Mouse (Mus musculus) neural tube, embryonic 13.5 days (tissue): Measurements from ENCODE around the gene Ptges2. TPM values are rescaled to one million over a fixed set of nuclear protein-coding genes. Genes with fewer than 3 reads are reported as not detected.
"Not testable (repeated sequence)": the region's sequence is repeated elsewhere in the genome, so short reads cannot be mapped to it uniquely, and the experiment has no call there.

Source experiments
- ATAC-seq: fragments of 200-750 bp; cut with Nextera tagmentation; 2 replicates; pipeline ENCODE4 v1.8.0; 2017; ENCODE audit warnings: low read depth, mild to moderate bottlenecking, moderate TSS enrichment, moderate library complexity
- H3K27ac ChIP-seq: fragments of 300-500 bp; sonication (generic); replicated peaks from 2 replicates; pipeline ENCODE4 v1.5.1; 2015; ENCODE audit warnings: moderate library complexity, mild to moderate bottlenecking, inconsistent platforms
- H3K27me3 ChIP-seq: fragments of 300-500 bp; sonication (generic); 2 replicates; pipeline ENCODE4 v1.6.1; 2015; ENCODE audit warnings: mild to moderate bottlenecking, inconsistent platforms
- H3K36me3 ChIP-seq: fragments of 300-500 bp; sonication (generic); 2 replicates; pipeline ENCODE4 v1.6.1; 2015; ENCODE audit warnings: mild to moderate bottlenecking, inconsistent platforms
- H3K4me1 ChIP-seq: fragments of 300-500 bp; sonication (generic); replicated peaks from 2 replicates; pipeline ENCODE4 v1.6.1; 2015; ENCODE audit warnings: inconsistent platforms
- H3K4me2 ChIP-seq: fragments of 300-500 bp; sonication (generic); 2 replicates; pipeline ENCODE4 v1.6.1; 2015; ENCODE audit warnings: inconsistent platforms, mild to moderate bottlenecking, moderate library complexity
- H3K4me3 ChIP-seq: fragments of 300-500 bp; sonication (generic); 2 replicates; pipeline ENCODE4 v1.5.1; 2015; ENCODE audit warnings: mild to moderate bottlenecking, inconsistent platforms
- H3K9ac ChIP-seq: fragments of 300-500 bp; sonication (generic); 2 replicates; pipeline ENCODE4 v1.6.1; 2015; ENCODE audit warnings: moderate library complexity, mild to moderate bottlenecking, inconsistent platforms
- H3K9me3 ChIP-seq: fragments of 300-500 bp; sonication (generic); 2 replicates; pipeline ENCODE4 v1.6.1; 2016; ENCODE audit warnings: inconsistent platforms
- WGBS: fragments of 180-500 bp; shearing (Covaris S2); methylation state at CpG from one replicate; pipeline ENCODE4 v1.1.7; 2015; 5-methylcytosine and 5-hydroxymethylcytosine counted together
- polyA plus RNA-seq: library from polyadenylated mRNA; unstranded; fragments of >200 nt; fragmentation: Nextera tagmentation; extraction: Ambion mirVana; gene quantifications from 2 replicates; pipeline ENCODE4 v1.2.1, GENCODE M21; 2015

Gene Ptges2
- polyA plus RNA-seq, 1 experiment from 2014 or later, result 46.0 TPM

DNA sequence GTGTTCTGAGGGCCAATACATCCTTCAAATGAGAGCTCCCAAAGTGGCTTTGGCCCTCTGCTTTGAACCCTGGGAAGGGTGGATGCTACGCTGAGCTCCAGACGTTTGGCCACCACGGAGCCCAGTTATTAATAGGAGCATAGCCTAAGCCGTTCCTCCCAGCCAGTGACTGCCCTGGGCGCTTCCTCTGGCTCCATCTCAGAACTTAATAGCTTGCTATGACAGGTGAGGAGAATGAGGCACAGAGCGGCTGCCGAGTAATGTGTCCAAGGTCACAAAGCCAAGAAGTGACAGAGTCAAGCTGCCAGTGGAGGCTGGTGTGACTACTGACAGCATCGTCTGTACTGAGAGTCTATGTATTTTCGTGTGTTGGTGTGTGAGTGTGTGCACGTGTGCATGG, 39.5 kb upstream of the Ptges2 start:
- Histone ChIP-seq H3K36me3 (no peaks in the 10 kb centered on the region), H3K4me1 (peaks cover 24% of the 10 kb centered on the region), H3K27ac (no peak overlapping the region), H3K4me3 (no peak overlapping the region), H3K9me3 (no peaks in the 10 kb centered on the region), H3K9ac (no peak overlapping the region), H3K27me3 (0 out of 2 replicates have a peak, but pooled peaks cover 6% of the 10 kb centered on the region), H3K4me2 (no peak overlapping the region)
- 81% methylated on average over 10 of the region's 10 CpGs for WGBS
- no peak for ATAC-seq

DNA sequence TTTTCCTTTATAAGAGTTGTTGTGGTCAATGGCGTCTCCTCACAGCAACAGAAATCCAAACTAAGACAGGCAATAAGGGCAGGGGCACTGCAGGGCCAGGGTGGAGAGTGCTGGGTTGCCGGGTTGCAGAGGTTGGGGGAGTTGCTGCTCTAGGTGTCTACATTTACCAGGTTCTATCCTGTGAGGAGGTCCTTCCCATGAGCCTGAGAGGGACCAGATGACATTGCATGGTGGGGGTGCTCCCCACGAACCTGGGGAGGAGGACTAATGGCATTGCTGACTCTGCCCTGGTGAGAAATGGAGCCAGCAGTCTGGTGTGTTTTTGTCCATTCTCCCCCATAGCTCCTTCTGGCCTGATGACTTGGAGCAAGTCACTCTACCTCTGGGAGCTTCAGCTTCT, 38.0 kb upstream of the Ptges2 start:
- Histone ChIP-seq H3K9ac (no peak overlapping the region), H3K4me2 (no peak overlapping the region), H3K4me3 (no peak overlapping the region), H3K27ac (no peak overlapping the region), H3K36me3 (no peaks in the 10 kb centered on the region), H3K9me3 (no peaks in the 10 kb centered on the region), H3K27me3 (peaks cover 15% of the 10 kb centered on the region), H3K4me1 (peaks cover 20% of the 10 kb centered on the region)
- WGBS, result 74% methylated on average over 3 of the region's 3 CpGs
- no peak for ATAC-seq

DNA sequence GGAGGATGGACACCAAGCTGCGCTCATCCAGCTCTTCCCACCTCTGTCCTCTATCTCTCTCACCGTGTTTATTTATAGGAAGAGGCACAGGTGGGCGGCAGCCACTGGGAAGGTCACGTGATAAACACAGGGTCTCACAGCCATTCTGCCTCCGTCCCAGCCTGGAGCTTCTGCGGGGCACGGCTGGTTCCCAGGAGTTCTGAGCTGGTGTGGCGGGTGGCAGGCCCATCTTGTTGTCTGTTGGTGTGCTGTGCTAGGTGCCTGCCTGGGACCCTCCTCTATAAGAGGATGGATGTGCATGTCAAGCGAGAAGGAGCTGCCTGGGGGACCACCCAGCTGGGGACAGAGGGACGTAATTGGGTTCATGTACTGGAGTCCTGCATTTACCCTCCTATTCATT, 37.3 kb upstream of the Ptges2 start:
- no peak overlapping the region for H3K9ac ChIP-seq
- H3K36me3 ChIP-seq, result no peaks in the 10 kb centered on the region
- ATAC-seq, result no peak
- H3K4me3 ChIP-seq, result no peak overlapping the region
- no peaks in the 10 kb centered on the region for H3K9me3 ChIP-seq
- H3K27ac ChIP-seq, result no peak overlapping the region
- WGBS, result 73% methylated on average over 10 of the region's 10 CpGs
- H3K27me3 ChIP-seq, result peaks cover 15% of the 10 kb centered on the region
- H3K4me1 ChIP-seq, result peaks cover 19% of the 10 kb centered on the region
- no peak overlapping the region for H3K4me2 ChIP-seq

DNA sequence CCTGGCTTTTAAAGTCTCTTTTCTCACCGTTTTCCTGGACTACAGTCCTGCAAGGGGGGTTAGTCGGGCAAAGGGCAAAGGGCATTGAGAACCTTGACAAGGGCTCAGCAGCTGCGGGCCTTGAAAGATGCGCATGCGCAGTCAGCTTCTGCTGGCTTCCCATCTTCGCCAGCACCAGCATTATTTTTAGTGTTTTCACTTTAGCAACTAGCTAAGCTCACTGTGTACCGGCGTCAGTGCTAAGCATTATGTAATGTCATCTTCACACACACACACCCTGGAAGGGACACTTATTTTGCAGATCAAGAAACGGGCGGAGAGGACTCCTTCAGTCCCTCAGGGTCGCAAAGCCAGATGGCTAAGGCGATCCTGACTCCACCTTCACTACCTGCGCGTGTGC, 35.0 kb upstream of the Ptges2 start:
- H3K27ac ChIP-seq, result no peak overlapping the region
- peaks cover 5% of the 10 kb centered on the region for H3K36me3 ChIP-seq
- peak overlapping the region; percentile 62 for H3K4me2 ChIP-seq
- H3K9me3 ChIP-seq, result no peaks in the 10 kb centered on the region
- ATAC-seq, result no peak
- H3K4me1 ChIP-seq, result peaks cover 28% of the 10 kb centered on the region
- H3K4me3 ChIP-seq, result peak overlapping the region; percentile 31
- WGBS, result 7% methylated on average over 14 of the region's 14 CpGs
- H3K27me3 ChIP-seq, result peaks cover 15% of the 10 kb centered on the region
- H3K9ac ChIP-seq, result peak overlapping the region; percentile 43; the same call in 1 of the 2 replicates

DNA sequence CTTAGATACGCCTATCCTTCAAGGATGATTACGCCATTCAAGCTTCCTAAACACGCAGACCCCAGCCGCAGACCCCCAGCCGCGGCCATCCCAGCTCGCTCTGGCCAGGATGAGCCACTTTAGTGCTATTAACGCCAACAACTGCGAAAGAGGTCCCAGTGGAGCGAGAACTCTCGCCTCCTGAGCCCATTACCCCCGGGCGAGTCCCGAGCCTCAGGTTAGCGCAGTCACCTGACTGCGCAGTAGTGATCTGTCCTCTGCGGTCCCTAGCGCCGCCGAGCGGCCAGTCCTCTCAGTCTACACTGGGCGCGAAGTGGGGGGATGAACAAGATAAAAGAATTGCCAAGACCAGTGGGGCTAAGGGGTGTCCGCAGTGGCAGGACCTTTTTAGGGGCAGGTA, 34.3 kb upstream of the Ptges2 start:
- Histone ChIP-seq H3K36me3 (peaks cover 12% of the 10 kb centered on the region), H3K27ac (no peak overlapping the region), H3K9me3 (no peaks in the 10 kb centered on the region), H3K9ac (peak overlapping the region; percentile 39; the same call in 1 of the 2 replicates), H3K4me3 (peak overlapping the region; percentile 31), H3K4me1 (peaks cover 28% of the 10 kb centered on the region), H3K27me3 (peaks cover 15% of the 10 kb centered on the region), H3K4me2 (peak overlapping the region; percentile 62)
- under 1% methylated on average over 24 of the region's 24 CpGs for WGBS
- peak; percentile 55 for ATAC-seq

- Histone ChIP-seq H3K36me3 (peaks cover 20% of the 10 kb centered on the region), H3K27me3 (peaks cover 15% of the 10 kb centered on the region), H3K4me2 (peak overlapping the region; percentile 92), H3K9ac (peak overlapping the region; percentile 93), H3K4me3 (peak overlapping the region; percentile 66), H3K27ac (peak overlapping the region; percentile 89; the same call in 1 of the 2 replicates), H3K4me1 (peaks cover 28% of the 10 kb centered on the region)
- H3K9me3 ChIP-seq, ATAC-seq: not testable (repeated sequence)
- 40% methylated on average over 5 of the region's 5 CpGs for WGBS
These were observed 33.4 kb upstream of the Ptges2 start for GRCm38 (mm10) chr2:32362274-32362673.

- Histone ChIP-seq H3K4me3 (peak overlapping the region; percentile 66), H3K4me1 (peaks cover 28% of the 10 kb centered on the region), H3K4me2 (peak overlapping the region; percentile 92), H3K27ac (peak overlapping the region; percentile 89), H3K9ac (peak overlapping the region; percentile 93), H3K9me3 (no peaks in the 10 kb centered on the region), H3K36me3 (peaks cover 26% of the 10 kb centered on the region), H3K27me3 (peaks cover 15% of the 10 kb centered on the region)
- ATAC-seq, result peak; percentile 77
- under 1% methylated on average over 53 of the region's 53 CpGs for WGBS
These were observed 32.8 kb upstream of the Ptges2 start for GRCm38 (mm10) chr2:32362817-32363340.

- peak; percentile 52 for ATAC-seq
- Histone ChIP-seq H3K36me3 (peaks cover 33% of the 10 kb centered on the region), H3K9ac (peak overlapping the region; percentile 93), H3K27me3 (peaks cover 9% of the 10 kb centered on the region), H3K4me3 (peak overlapping the region; percentile 66), H3K27ac (peak overlapping the region; percentile 89), H3K4me1 (peaks cover 28% of the 10 kb centered on the region), H3K9me3 (no peaks in the 10 kb centered on the region), H3K4me2 (peak overlapping the region; percentile 92)
- 11% methylated on average over 19 of the region's 19 CpGs for WGBS
These were observed 32.2 kb upstream of the Ptges2 start for GRCm38 (mm10) chr2:32363376-32364106.

DNA sequence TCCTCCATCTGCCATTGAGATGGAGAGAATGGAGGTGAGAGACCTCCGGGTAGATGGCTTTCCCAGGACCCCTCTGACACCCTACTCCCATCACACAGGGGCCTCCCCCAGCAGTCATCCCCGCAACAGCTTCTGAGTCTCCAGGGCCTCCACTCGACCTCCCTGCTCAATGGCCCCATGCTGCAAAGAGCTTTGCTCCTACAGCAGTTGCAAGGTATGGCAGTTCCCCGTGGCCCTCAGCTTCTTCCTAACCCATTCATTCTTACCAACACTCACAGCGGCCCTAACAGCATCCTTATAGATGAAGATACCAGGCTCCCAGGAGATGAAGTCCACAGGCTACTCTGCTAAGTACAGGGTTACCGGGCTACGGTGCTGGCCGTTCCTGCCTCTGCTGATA, 31.6 kb upstream of the Ptges2 start:
- H3K4me2 ChIP-seq, result peak overlapping the region; percentile 92
- peaks cover 9% of the 10 kb centered on the region for H3K27me3 ChIP-seq
- H3K9ac ChIP-seq, result peak overlapping the region; percentile 93
- no peak overlapping the region for H3K27ac ChIP-seq
- H3K36me3 ChIP-seq, result peaks cover 37% of the 10 kb centered on the region
- WGBS, result 88% methylated on average over 8 of the region's 8 CpGs
- H3K4me1 ChIP-seq, result peaks cover 28% of the 10 kb centered on the region
- no peaks in the 10 kb centered on the region for H3K9me3 ChIP-seq
- no peak for ATAC-seq
- H3K4me3 ChIP-seq, result peak overlapping the region; percentile 66

- WGBS, result 93% methylated on average over 5 of the region's 5 CpGs
- Histone ChIP-seq H3K36me3 (peaks cover 69% of the 10 kb centered on the region), H3K4me1 (peaks cover 15% of the 10 kb centered on the region), H3K4me2 (no peak overlapping the region), H3K9ac (no peak overlapping the region), H3K9me3 (no peaks in the 10 kb centered on the region), H3K27ac (no peak overlapping the region), H3K4me3 (no peak overlapping the region), H3K27me3 (no peaks in the 10 kb centered on the region)
- no peak for ATAC-seq
These were observed 28.4 kb upstream of the Ptges2 start for GRCm38 (mm10) chr2:32367315-32367714.

DNA sequence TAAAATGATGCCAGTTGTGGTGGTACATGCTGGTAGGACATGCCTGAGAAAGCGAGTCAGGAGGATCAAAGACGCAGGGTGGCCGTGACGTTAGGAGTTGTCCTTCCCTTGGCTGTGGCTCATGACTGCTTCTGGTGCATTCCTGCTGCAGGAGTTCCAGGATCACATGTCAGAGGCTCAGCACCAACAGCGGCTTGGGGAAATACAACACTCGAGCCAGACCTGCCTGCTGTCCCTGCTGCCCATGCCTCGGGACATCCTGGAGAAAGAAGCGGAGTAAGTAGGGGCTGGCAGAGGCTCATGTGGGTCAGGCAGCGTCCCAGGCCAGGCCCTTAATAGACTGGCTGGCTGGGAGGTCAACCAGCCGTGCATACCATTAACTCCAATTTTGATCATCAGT, 21.5 kb upstream of the Ptges2 start:
- 95% methylated on average over 10 of the region's 10 CpGs for WGBS

GRCm38 (mm10) chr2:32375317-32375940, 20.3 kb upstream of the Ptges2 start:
- H3K4me2 ChIP-seq, result no peak overlapping the region
- H3K9me3 ChIP-seq, result no peaks in the 10 kb centered on the region
- H3K9ac ChIP-seq, result no peak overlapping the region
- no peaks in the 10 kb centered on the region for H3K4me1 ChIP-seq
- WGBS, result 89% methylated on average over 13 of the region's 13 CpGs
- peaks cover 96% of the 10 kb centered on the region for H3K36me3 ChIP-seq
- H3K4me3 ChIP-seq, result no peak overlapping the region
- H3K27ac ChIP-seq, result no peak overlapping the region
- no peaks in the 10 kb centered on the region for H3K27me3 ChIP-seq
- ATAC-seq, result no peak

More for the DNA sequence above, 21.5 kb upstream of the Ptges2 start:
- Histone ChIP-seq H3K4me3 (no peak overlapping the region), H3K9me3 (no peaks in the 10 kb centered on the region), H3K36me3 (peaks cover 97% of the 10 kb centered on the region), H3K27ac (no peak overlapping the region), H3K4me1 (no peaks in the 10 kb centered on the region), H3K9ac (no peak overlapping the region), H3K27me3 (no peaks in the 10 kb centered on the region), H3K4me2 (no peak overlapping the region)
- ATAC-seq, result no peak
